28 mouse cellular contexts compared by ENCODE assay signal in genomic region chr3:88516407-88516806, GRCm38 (mm10). TPM values are rescaled to one million over a fixed set of nuclear protein-coding genes. Genes with fewer than 3 reads are reported as not detected.
DNase-seq lines count a peak whose midpoint lies in the region; ATAC-seq lines count a peak whose summit lies in the region.
"Had no signal": no experiment of that assay in that cellular context is flagged by ENCODE, and none has a peak within 500 bp of the region (broad histone marks: within the 10 kb centered on the region; RNA-seq: fewer than 3 reads in every experiment).

No protein-coding gene starts in this region.

- H3K4me2 ChIP-seq in midbrain, embryonic 11.5 days = no peak overlapping the region
- H3K4me2 ChIP-seq in midbrain, embryonic 16.5 days (ENCODE audit: low read length) = no peak overlapping the region
- no peak overlapping the region for H3K4me2 ChIP-seq in embryonic facial prominence, embryonic 14.5 days (ENCODE audit: low read depth, low read length)
- H3K4me2 ChIP-seq in stomach, embryonic 16.5 days (ENCODE audit: low read depth, low read length) = no peak overlapping the region
- H3K4me2 ChIP-seq: forebrain, embryonic 12.5 days; forebrain, embryonic 15.5 days; heart, embryonic 13.5 days; hindbrain, embryonic 14.5 days had no signal

- H3K4me3 ChIP-seq in midbrain, embryonic 11.5 days (ENCODE audit: low read depth, low read length) = no peak overlapping the region
- no peak overlapping the region for H3K4me3 ChIP-seq in midbrain, embryonic 16.5 days (ENCODE audit: low read depth, low read length)
- no peak overlapping the region for H3K4me3 ChIP-seq in embryonic facial prominence, embryonic 14.5 days (ENCODE audit: low read depth, low read length)
- no peak overlapping the region for H3K4me3 ChIP-seq in stomach, embryonic 16.5 days (replicated peaks; ENCODE audit: low read length)
- H3K4me3 ChIP-seq: erythroblast, embryonic 14.5 days; forebrain, embryonic 12.5 days; forebrain, embryonic 15.5 days; heart, adult 2 months; heart, embryonic 10.5 days; heart, embryonic 13.5 days had no signal

- no peak overlapping the region for H3K27ac ChIP-seq in midbrain, embryonic 11.5 days (ENCODE audit: low read depth, low read length)
- no peak overlapping the region for H3K27ac ChIP-seq in midbrain, embryonic 16.5 days (ENCODE audit: low read length)
- 0 out of 2 replicates have a peak overlapping the region, but pooled peaks have one; percentile 25 for H3K27ac ChIP-seq in embryonic facial prominence, embryonic 14.5 days (replicated peaks; ENCODE audit: low read depth, low read length)
- peak overlapping the region; percentile 67; the same call in 1 of the 2 replicates for H3K27ac ChIP-seq in stomach, embryonic 16.5 days (ENCODE audit: low read length)
- H3K27ac ChIP-seq: forebrain, embryonic 12.5 days; forebrain, embryonic 15.5 days; heart, adult 2 months; heart, embryonic 10.5 days; heart, embryonic 13.5 days; hindbrain, embryonic 14.5 days; hindbrain, postnatal 0 days had no signal

- peaks cover 13% of the 10 kb centered on the region; the same call in 1 of the 2 replicates for H3K4me1 ChIP-seq in midbrain, embryonic 11.5 days (ENCODE audit: control insufficient read depth, insufficient read depth, low read length)
- peaks cover 7% of the 10 kb centered on the region; the same call in 1 of the 2 replicates for H3K4me1 ChIP-seq in midbrain, embryonic 16.5 days (ENCODE audit: control insufficient read depth, insufficient read depth, low read length)
- H3K4me1 ChIP-seq in embryonic facial prominence, embryonic 14.5 days (ENCODE audit: control insufficient read depth, insufficient read depth, low read length) = peaks cover 34% of the 10 kb centered on the region
- H3K4me1 ChIP-seq in stomach, embryonic 16.5 days (ENCODE audit: control insufficient read depth, insufficient read depth, low read length) = peaks cover 33% of the 10 kb centered on the region

- no peaks in the 10 kb centered on the region for H3K9me3 ChIP-seq in midbrain, embryonic 11.5 days (ENCODE audit: control insufficient read depth, low read length)
- no peaks in the 10 kb centered on the region for H3K9me3 ChIP-seq in midbrain, embryonic 16.5 days (replicated peaks; ENCODE audit: control insufficient read depth, low read length, poor library complexity, severe bottlenecking)
- H3K9me3 ChIP-seq in embryonic facial prominence, embryonic 14.5 days (ENCODE audit: control insufficient read depth, low read length) = no peaks in the 10 kb centered on the region
- H3K9me3 ChIP-seq in stomach, embryonic 16.5 days (replicated peaks; ENCODE audit: control insufficient read depth, low read length) = no peaks in the 10 kb centered on the region
- H3K9me3 ChIP-seq: forebrain, embryonic 12.5 days; forebrain, embryonic 15.5 days; heart, embryonic 10.5 days; heart, embryonic 13.5 days had no signal

- H3K27me3 ChIP-seq in midbrain, embryonic 11.5 days (ENCODE audit: control insufficient read depth, insufficient read depth, low read length) = no peaks in the 10 kb centered on the region
- H3K27me3 ChIP-seq in midbrain, embryonic 16.5 days (ENCODE audit: control insufficient read depth, insufficient read depth, low read depth, low read length) = no peaks in the 10 kb centered on the region
- H3K27me3 ChIP-seq in embryonic facial prominence, embryonic 14.5 days (replicated peaks; ENCODE audit: control insufficient read depth, insufficient read depth, low read length) = no peaks in the 10 kb centered on the region
- no peaks in the 10 kb centered on the region for H3K27me3 ChIP-seq in stomach, embryonic 16.5 days (ENCODE audit: control insufficient read depth, insufficient read depth, low read length)
- H3K27me3 ChIP-seq: forebrain, embryonic 15.5 days; Patski had no signal

- H3K36me3 ChIP-seq in midbrain, embryonic 11.5 days (ENCODE audit: control insufficient read depth, insufficient read depth, low read length) = no peaks in the 10 kb centered on the region
- no peaks in the 10 kb centered on the region for H3K36me3 ChIP-seq in midbrain, embryonic 16.5 days (ENCODE audit: control insufficient read depth, insufficient read depth, low read length)
- H3K36me3 ChIP-seq in embryonic facial prominence, embryonic 14.5 days (ENCODE audit: control insufficient read depth, insufficient read depth, low read length) = no peaks in the 10 kb centered on the region
- no peaks in the 10 kb centered on the region for H3K36me3 ChIP-seq in stomach, embryonic 16.5 days (ENCODE audit: control insufficient read depth, insufficient read depth, low read length)
- H3K36me3 ChIP-seq: forebrain, embryonic 12.5 days; forebrain, embryonic 15.5 days; heart, embryonic 10.5 days; heart, embryonic 13.5 days had no signal

- no peak overlapping the region for H3K9ac ChIP-seq in midbrain, embryonic 11.5 days (ENCODE audit: low read length)
- no peak overlapping the region for H3K9ac ChIP-seq in midbrain, embryonic 16.5 days (ENCODE audit: low read depth, low read length)
- H3K9ac ChIP-seq in embryonic facial prominence, embryonic 14.5 days (ENCODE audit: low read depth, low read length) = no peak overlapping the region
- H3K9ac ChIP-seq in stomach, embryonic 16.5 days (ENCODE audit: low read length) = no peak overlapping the region
- H3K9ac ChIP-seq: forebrain, embryonic 12.5 days; forebrain, embryonic 15.5 days; heart, embryonic 13.5 days; hindbrain, embryonic 14.5 days had no signal

- peak; percentile 45 for DNase-seq in midbrain, embryonic 11.5 days (ENCODE audit: low spot score, missing footprints)
- no peak for DNase-seq in embryonic facial prominence, embryonic 14.5 days (ENCODE audit: low spot score)
- DNase-seq in left cerebral cortex, adult 18-20 months (ENCODE audit: low spot score in 2 of 2) = no peak
- no peak for DNase-seq in layer of hippocampus, adult 9-10 months (ENCODE audit: low spot score)
- DNase-seq: adrenal gland, postnatal 10 days; adrenal gland, postnatal 36 days; cerebellum, adult 11 months; cerebellum, adult 2 months; cerebellum, adult 9-11 months; cerebellum, postnatal 25 days; gastrocnemius, postnatal 10 days; gastrocnemius, postnatal 36 days; heart, adult 2 months; heart, postnatal 14 days; heart, postnatal 4 days had no signal

- no peak for ATAC-seq in midbrain, embryonic 11.5 days (ENCODE audit: low FRiP score)
- no peak for ATAC-seq in midbrain, embryonic 16.5 days
- ATAC-seq in embryonic facial prominence, embryonic 14.5 days (ENCODE audit: low read depth) = no peak
- no peak for ATAC-seq in stomach, embryonic 16.5 days (ENCODE audit: insufficient read depth, low FRiP score)
- ATAC-seq: forebrain, embryonic 15.5 days; hindbrain, postnatal 0 days; inflammation-experienced regulatory T-cells, adult 6 months; Patski had no signal

- 86% methylated on average over 2 of the region's 2 CpGs for WGBS in midbrain, embryonic 11.5 days
- 83% methylated on average over 2 of the region's 2 CpGs for WGBS in midbrain, embryonic 16.5 days
- 76% methylated on average over 2 of the region's 2 CpGs for WGBS in embryonic facial prominence, embryonic 14.5 days
- 65% methylated on average over 2 of the region's 2 CpGs for WGBS in stomach, embryonic 16.5 days

RNA-seq across cellular contexts. Expression of gene Lmna, which starts 6.7 kb away (rescaled TPM):
- polyA plus RNA-seq in midbrain, embryonic 11.5 days (2014; fragmentation: Nextera tagmentation; extraction: Ambion mirVana) = 17.9 and 21.2 TPM in 2 replicates
- polyA plus RNA-seq in midbrain, embryonic 16.5 days (2015; fragmentation: Nextera tagmentation; extraction: Ambion mirVana) = 51.0 and 59.7 TPM in 2 replicates
- polyA plus RNA-seq in embryonic facial prominence, embryonic 14.5 days (2014; fragmentation: Nextera tagmentation; extraction: Ambion mirVana) = 426 and 482 TPM in 2 replicates
- 266 and 298 TPM in 2 replicates for polyA plus RNA-seq in stomach, embryonic 16.5 days (2015; fragmentation: Nextera tagmentation; extraction: Ambion mirVana)
- total RNA-seq in left cerebral cortex, adult 18-20 months (2021) = 10 to 100 TPM; 61.3 to 67.9 TPM

RNA-seq across cellular contexts. Expression of gene Mex3a, which starts 15.8 kb away (rescaled TPM):
- 44.5 and 45.1 TPM in 2 replicates for polyA plus RNA-seq in midbrain, embryonic 11.5 days (2014; fragmentation: Nextera tagmentation; extraction: Ambion mirVana)
- polyA plus RNA-seq in midbrain, embryonic 16.5 days (2015; fragmentation: Nextera tagmentation; extraction: Ambion mirVana) = 28.6 and 33.0 TPM in 2 replicates
- 21.5 and 24.7 TPM in 2 replicates for polyA plus RNA-seq in embryonic facial prominence, embryonic 14.5 days (2014; fragmentation: Nextera tagmentation; extraction: Ambion mirVana)
- polyA plus RNA-seq in stomach, embryonic 16.5 days (2015; fragmentation: Nextera tagmentation; extraction: Ambion mirVana) = 9.9 and 11.4 TPM in 2 replicates
- 1 to 10 TPM; 2.7 to 3.1 TPM for total RNA-seq in left cerebral cortex, adult 18-20 months (2021)

RNA-seq across cellular contexts. Expression of gene Rab25, which starts 31.7 kb away (rescaled TPM):
- polyA plus RNA-seq in midbrain, embryonic 11.5 days (2014; fragmentation: Nextera tagmentation; extraction: Ambion mirVana) = 0.25 and 0.86 TPM in 2 replicates
- polyA plus RNA-seq in midbrain, embryonic 16.5 days (2015; fragmentation: Nextera tagmentation; extraction: Ambion mirVana) = 0.69 TPM in 1 of 2 replicates, not detected in the other
- polyA plus RNA-seq in embryonic facial prominence, embryonic 14.5 days (2014; fragmentation: Nextera tagmentation; extraction: Ambion mirVana) = 33.8 and 38.0 TPM in 2 replicates
- 144 and 197 TPM in 2 replicates for polyA plus RNA-seq in stomach, embryonic 16.5 days (2015; fragmentation: Nextera tagmentation; extraction: Ambion mirVana)
- total RNA-seq in left cerebral cortex, adult 18-20 months (2021) = not detected
- total RNA-seq: adrenal gland, adult 18-20 months; adrenal gland, postnatal 10 days; adrenal gland, postnatal 36 days; common myeloid progenitor, adult 5-6 weeks; gastrocnemius, postnatal 10 days; gastrocnemius, postnatal 36 days; heart, adult 2 months; heart, postnatal 4 days; hindbrain, postnatal 0 days had no signal
- polyA plus RNA-seq: erythroblast, embryonic 14.5 days; inflammation-experienced regulatory T-cells, adult 6 months had no signal

RNA-seq across cellular contexts. Expression of gene Lamtor2, which starts 36.5 kb away (rescaled TPM):
- 87.2 and 103 TPM in 2 replicates for polyA plus RNA-seq in midbrain, embryonic 11.5 days (2014; fragmentation: Nextera tagmentation; extraction: Ambion mirVana)
- 181 and 193 TPM in 2 replicates for polyA plus RNA-seq in midbrain, embryonic 16.5 days (2015; fragmentation: Nextera tagmentation; extraction: Ambion mirVana)
- polyA plus RNA-seq in embryonic facial prominence, embryonic 14.5 days (2014; fragmentation: Nextera tagmentation; extraction: Ambion mirVana) = 97.9 and 107 TPM in 2 replicates
- polyA plus RNA-seq in stomach, embryonic 16.5 days (2015; fragmentation: Nextera tagmentation; extraction: Ambion mirVana) = 188 and 190 TPM in 2 replicates
- total RNA-seq in left cerebral cortex, adult 18-20 months (2021) = 100 to 1,000 TPM; 104 to 115 TPM

RNA-seq across cellular contexts. Expression of gene Ubqln4, which starts 37.2 kb away (rescaled TPM):
- polyA plus RNA-seq in midbrain, embryonic 11.5 days (2014; fragmentation: Nextera tagmentation; extraction: Ambion mirVana) = 72.4 and 73.0 TPM in 2 replicates
- 39.8 and 41.3 TPM in 2 replicates for polyA plus RNA-seq in midbrain, embryonic 16.5 days (2015; fragmentation: Nextera tagmentation; extraction: Ambion mirVana)
- polyA plus RNA-seq in embryonic facial prominence, embryonic 14.5 days (2014; fragmentation: Nextera tagmentation; extraction: Ambion mirVana) = 46.3 and 50.0 TPM in 2 replicates
- polyA plus RNA-seq in stomach, embryonic 16.5 days (2015; fragmentation: Nextera tagmentation; extraction: Ambion mirVana) = 33.3 and 34.0 TPM in 2 replicates
- 100 to 1,000 TPM; 143 to 147 TPM for total RNA-seq in left cerebral cortex, adult 18-20 months (2021)

Comparison
In these comparisons a context has a peak if more than half of its experiments do, and no peak if none do; other contexts are left out.
1. H3K27ac ChIP-seq: peak in embryonic facial prominence, embryonic 14.5 days (single experiment) and stomach, embryonic 16.5 days (single experiment); none in midbrain, embryonic 11.5 days (single experiment) and midbrain, embryonic 16.5 days (single experiment).
2. RNA of gene Rab25, which starts 31.7 kb away (polyA plus RNA-seq): 144 to 197 TPM in stomach, embryonic 16.5 days and 33.8 to 38.0 TPM in embryonic facial prominence, embryonic 14.5 days; 0.25 to 0.86 TPM in midbrain, embryonic 11.5 days and 0.69 TPM in midbrain, embryonic 16.5 days; every median in the first group is over 10 times any median in the second.